Mouse (Mus musculus): ENCODE measurements at regions not wholly inside any gene's neighbourhood (a gene's known extent, or its start where the extent isn't known, plus 50 kb on each side); places are given as distances from the start of the nearest gene placed in this dataset.

DNA sequence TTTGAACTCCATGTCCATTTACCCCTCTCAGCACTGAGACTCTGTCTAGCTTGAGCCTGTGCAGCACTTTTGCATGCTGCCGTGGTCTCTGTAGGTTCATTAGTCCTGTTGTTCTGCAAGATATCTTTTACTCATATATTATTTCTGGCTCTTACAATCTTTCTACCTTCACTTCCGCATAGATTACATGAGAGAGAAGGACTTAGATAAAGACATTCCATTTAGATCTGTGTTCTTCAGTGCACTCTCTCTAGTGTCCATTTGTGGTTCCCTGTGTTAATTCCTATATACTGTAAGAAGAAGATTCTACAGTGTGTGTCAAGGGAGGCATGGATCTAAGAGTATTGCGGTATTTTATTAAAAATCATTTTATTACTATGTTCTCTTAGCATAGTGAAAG lies 295.6 kb upstream of the Nrxn1 start:
- TF ChIP-seq CTCF (IDR thresholded peaks at IDR 0.05; ENCODE audit: extremely low read depth, insufficient read depth, low read length) (no peak), POLR2A (IDR thresholded peaks at IDR 0.05; ENCODE audit: extremely low read depth, insufficient read depth, low read length) (no peak)

Data from cortical plate, adult 2 months (tissue).